Mouse (Mus musculus) spleen, postnatal 10 days (tissue): ENCODE data around the gene Smim8.
A peak's percentile ranks its signal among the peaks of the same experiment; 100 is the strongest.
"Not testable (repeated sequence)": the region's sequence is repeated elsewhere in the genome, so short reads cannot be mapped to it uniquely, and the experiment has no call there.

Experiments used
- DNase-seq, 2 experiments: peaks; one replicate each; pipeline ENCODE4 v3.0.0; 2021 to 2022; ENCODE audit warnings: low spot score in 2 of 2

Smim8 gene

DNA sequence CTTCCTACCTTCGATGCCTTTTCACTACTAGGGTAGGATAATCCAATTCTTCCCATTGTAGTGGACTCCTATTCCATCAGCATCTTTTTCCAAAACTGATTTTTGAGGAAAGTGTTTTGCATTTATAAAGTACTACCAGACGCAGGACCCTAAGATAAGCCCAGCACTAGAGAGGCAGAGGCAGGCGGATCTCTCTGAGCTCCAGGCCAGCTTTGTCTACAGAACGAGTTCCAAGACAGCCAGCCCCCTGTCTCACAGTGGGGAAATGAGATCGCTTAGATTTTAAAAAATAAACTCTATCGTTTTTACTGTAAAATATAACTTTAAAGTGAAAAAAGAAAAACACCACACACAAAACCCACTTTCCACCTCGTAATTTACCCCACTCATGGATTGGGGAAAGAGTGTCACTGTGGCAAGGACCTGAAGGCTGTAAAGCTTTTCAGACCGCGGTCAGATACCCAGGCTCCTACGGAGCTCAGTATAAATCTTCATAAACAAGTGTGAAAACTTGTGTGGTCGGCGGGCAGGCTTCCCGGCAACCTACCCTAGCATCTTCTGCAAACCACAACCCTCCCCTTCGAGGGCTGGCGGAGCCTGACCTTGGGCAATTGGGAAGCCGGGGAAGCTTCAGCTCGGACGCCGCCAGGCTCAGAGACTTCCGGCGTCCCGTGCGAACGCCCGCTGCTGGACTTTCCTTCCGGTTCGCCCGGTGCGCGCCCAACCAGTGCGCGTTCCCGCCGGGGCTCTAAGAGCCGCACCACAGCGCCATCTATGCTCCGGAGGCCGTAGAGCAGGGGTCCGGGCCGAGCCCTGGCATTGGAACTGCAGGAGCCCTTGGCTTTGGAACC lies at the start of gene Smim8:
Gene Smim8 (minus strand): TSS at position 747 of the 851 bp plus-strand sequence.
- peak; percentile 91 to 94 for DNase-seq

DNA sequence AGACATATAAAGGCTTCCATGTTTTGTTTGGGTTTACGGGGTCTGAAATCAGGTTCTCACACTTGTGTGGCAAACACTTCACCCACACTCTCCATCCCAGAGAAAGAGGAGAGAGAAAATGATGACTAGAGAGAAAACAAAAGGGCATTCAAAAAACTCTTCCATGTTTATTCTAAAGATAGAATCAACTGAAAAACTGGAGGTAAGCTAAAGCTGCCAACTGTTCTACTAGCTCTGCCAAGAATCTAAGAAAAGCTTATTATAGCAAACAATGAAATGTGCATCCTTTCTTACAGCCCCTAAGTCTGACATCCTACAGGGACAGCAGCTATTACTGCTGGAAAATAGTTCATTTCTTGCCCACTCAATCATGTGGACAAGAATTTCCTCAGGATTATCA lies 45.7 kb upstream of the Smim8 start:
- DNase-seq: no peak

DNA sequence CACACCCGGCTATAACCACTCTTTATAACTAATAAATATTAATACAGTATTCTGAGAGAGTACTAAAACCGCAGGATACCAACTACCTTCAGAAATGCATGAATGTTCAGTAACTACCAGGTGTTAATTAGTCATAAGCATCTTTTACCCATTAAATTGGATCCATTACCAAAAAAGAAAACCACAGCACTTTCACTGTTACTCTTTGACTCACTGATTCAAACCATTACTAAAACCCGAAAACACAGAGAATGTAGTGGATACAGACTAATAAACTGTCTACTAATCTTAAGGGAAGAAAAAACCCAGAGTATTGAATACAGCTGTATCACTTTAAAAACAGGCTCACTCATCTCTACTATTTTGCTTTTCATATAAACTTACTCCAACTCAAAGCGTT lies 41.7 kb upstream of the Smim8 start:
- DNase-seq: no peak

DNA sequence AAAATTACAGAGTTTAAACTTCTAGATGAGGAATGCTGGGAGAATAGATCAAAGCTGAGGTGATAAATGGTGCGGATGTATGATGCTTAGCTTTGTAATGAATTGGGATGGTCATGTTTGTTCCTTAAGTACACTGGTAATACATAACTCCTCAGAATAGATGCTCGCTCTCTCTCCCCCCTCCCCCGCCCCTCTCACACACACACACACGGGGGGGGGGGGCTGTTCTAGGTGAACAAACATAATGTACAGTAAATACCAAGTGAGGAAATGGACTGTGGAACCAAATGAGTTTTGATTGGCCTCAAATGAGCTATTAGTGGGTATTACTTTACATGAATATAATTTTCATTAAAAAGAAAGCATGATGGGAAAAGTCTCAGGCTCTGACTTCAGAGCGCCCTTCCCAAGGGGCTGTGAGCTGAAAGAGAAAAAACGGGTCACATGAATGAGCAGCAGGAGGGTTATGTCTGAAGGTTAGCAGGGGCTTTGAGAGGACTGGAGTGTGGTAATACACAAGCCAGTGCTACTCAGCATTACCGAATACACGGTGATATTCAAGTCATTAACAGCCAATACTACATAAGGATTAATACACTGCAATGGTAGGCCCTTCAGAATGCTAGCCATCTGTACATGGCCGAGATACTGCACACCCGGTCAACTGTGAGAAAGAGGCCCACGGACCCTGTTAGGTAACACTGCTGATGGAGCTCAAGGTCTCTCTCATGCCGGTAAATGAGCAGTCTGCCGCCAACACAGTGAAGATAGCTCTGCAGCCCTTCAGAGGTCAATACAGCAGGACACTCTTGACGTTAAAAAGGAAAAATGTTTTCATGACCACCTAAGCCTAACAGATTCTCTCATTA lies 23.2 kb upstream of the Smim8 start:
- DNase-seq: no peak

DNA sequence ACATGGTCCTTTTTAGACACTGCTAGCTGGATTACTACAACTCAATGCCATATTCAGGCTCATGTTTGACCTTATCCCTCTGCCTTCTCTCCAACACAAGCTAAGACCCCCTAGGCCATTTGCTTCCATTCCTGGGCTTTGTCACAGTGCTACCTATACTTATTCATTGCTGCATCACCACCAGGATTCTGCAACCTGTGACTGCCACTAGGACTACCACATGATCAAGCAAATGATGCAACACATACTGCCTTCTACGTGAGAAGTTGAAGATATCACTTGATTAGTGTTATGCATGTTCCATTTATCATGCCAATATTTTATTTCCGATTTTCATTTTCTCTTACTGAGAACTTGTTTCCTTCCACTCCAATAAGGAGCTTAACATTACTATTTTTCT lies 19.8 kb upstream of the Smim8 start:
- no peak for DNase-seq

DNA sequence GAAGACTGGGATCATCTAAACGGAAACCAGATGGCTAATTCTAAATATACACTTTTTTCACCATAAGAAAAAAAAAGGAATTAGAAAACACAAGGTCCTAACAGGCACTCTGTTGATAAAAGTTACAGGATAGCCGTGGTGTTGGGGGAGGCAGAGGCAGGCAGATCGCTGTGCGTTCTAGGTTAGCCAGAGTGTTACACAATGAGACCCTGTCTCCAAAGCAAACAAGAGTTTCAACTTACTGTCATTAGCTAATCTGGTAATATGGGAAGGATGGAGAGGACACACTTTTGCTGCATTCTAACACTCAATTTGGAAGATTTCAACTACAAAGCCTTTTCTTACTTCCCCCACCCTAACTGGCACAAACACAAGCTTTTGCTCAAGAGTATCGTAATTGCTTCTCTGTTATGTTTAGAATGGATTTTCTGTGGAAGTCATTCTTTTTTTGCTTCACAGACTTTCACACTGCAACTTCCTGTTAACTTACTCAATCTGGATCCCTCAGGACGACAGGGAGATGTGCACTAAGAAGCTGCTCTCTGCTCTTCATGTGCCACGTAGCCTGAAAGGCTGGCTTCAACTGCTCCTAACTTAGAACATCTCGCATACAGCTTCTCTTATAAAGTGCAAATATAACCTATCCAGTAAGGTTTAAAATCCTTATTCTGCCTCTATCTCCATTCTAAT lies 19.2 kb upstream of the Smim8 start:
- DNase-seq: no peak

DNA sequence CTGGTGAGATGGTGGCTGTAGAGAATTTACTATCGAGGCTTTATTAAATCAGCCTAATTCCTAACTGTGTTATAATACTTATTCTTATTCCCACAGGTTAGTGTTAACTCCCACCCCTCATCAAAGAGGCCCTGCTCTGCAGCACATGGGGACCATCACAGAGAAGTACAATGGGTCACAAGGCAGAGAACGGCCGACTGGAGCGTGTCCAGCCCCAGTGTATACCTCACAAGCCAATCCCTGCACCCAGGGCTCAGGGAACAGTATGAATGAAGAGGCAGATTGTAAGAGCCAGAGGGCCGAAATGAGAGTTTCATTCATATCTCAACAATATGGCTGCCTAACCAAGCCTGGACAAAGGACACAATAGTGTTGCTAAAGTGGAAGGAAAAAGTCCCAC lies 18.1 kb upstream of the Smim8 start:
- no peak for DNase-seq

DNA sequence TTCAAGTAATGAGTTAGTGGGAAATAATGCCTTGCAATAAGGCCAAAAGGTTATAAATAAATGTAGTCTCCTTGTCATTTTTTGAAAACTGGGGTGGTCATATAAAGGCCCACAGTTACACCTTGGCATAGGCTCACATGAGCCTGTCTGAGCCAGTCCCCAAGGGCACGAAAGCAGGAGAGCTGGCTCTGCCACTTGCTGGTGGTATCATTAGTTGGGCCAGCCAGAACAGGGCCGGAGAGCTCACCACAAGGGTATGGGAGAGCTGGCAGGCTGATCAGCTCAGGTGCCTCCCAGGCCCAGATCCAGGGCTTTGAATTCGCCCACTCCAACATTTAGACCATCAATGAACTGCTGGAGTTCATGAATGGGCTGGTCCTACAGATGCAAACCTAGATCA lies 8.3 kb upstream of the Smim8 start:
- DNase-seq: no peak

DNA sequence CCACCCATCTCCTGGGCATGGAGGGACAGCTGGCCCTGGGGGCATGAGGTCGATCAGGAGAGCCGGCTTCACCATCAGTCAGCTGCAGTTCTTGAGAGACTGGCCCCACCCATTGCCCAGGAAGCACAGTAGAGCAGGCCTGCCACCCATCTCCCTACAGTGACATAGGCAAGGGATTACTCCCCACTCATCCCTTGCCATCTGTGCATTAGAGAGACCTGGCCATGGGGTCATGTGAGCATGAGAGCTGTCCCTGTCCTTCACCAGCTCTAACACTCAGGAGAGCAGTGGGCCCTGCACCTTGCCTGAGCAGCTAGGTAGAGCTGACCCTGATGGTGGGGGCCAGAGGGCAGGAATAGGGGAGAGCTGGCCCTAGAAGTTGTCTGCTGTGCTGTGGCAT lies 7.4 kb upstream of the Smim8 start:
- no peak for DNase-seq

DNA sequence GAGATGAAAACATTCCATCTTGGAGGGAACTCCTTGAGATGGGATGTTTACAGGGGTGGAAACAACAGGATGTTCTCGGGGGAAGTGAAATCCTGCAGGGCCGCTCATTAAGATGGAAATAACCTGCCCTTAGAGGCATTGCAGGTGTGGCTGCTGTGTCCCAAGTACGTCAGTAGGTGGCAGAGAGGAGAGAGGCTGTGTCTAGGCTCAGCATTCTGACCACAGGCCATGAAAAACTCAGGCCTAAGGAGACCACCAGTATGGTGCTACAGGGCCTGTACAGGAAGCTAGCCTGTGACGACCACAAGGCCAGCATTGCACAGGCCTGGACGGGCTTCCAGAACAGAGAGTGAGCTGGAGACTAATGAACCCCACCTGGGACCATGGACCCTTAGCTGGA lies 6.6 kb upstream of the Smim8 start:
- peak in 1 of 2 experiments; percentile 31 for DNase-seq

DNA sequence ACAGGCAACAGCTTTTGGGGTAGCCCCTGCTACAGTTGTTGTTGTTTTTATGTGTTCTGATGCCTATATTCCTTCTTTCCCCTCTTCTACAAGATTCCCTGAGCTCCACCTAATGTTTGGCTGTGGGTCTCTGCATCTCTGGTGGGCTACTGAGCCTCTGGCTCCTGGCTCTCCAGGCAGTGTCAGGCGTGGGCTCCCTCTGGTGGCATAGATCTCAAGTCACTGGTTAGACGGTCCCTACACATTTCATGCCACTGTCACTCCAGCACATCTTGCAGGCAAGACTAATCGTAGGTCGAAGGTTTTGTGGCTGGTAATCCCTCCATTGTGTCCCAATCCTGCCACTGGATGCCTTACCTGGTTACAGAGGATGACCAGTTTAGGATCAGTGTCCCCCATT lies 4.5 kb upstream of the Smim8 start:
- DNase-seq: peak in 1 of 2 experiments; percentile 41

DNA sequence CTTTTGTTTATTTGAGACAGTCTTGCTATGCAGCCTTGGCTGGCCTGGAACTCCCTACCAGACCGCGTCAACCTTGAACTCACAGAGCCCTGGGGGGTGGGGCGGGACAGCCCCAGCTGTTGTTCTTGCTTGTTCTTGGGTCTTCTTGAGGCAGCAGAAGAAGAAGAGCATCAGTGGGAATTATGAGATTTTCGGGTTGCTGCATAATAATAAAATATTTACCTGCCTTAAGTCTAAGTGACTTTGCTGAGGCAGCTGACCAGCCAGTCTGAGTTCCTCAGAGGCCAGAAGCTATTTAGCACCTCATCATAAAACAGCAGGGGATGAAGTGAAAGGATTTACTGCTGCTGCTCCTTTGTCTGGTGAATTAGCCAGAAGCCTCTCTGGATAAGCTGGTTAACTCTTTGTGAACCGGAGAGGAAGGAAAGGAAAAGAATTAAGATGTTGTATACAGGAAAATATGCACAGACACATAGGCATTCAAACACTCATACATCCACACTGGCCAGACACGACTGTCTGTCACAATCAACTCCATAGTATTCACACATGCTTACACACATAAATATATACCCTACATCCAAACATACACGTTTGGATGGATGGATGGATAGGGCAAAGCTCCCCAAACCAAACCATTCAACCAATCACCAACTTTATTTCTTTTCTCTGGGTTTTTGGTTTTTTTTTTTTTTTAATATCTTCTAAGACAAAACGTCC lies 6.4 kb downstream of the Smim8 start:
- no peak for DNase-seq

DNA sequence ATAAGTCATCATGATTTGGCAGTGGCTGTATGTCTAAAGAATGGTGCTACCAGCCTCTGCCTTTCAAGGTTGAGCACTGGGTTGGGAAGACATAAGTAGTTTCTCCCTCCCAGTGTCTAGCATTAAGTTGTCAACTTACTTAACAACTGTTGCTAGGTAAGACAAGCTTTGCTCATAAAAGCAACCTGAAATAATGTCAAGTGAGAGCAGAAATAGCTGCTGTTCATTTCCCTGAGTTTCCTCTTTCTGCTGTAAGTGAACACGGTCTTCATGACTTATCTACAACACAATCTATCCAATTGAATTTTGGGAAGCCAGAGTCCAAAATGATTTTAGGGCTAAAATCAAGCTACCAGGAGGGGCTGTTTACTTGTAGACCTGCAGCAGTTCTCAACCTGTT lies 22.1 kb downstream of the Smim8 start, which contains the start of gene Gm136:
Gene Gm136 (minus strand): TSS at position 101 of the 400 bp plus-strand sequence.
- DNase-seq: no peak

DNA sequence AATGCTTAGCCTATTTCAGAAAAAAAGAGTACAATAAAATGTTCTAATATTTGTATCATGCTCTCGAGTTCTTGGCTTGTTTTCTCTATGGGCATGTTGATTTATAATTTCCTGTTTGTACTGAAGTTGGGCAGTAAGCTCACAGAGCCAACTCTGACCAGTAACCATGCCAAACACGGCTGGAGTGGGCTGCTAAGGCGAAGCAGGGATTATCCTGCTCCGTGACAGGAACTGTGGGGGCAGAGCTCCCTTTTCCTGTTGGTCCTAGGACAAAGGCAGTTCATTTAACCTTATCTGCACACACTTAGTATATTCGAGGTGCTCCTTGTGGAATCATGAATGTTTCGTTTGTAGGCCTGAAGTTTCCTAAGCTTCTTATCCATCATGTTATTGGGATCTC lies 29.0 kb downstream of the Smim8 start:
- no peak for DNase-seq

DNA sequence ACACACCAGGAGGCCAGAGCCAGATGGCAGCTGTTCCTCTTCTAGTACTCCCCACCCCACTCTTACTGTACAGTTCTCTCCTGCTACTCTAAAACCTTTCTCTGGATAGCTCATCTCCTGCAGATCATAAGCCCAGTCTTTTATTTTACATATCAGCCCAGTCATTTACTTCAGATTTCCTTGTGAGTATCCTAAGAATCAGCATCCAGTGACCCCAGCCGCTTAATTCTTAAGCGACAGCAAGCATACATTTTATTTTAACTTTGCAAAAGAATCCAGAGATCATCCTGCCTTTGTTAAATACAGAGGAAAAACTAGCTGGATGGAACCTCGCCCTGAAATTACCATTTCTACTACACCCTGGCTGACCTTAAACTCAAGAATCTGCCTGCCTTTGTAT lies 43.8 kb downstream of the Smim8 start:
- DNase-seq: no peak

DNA sequence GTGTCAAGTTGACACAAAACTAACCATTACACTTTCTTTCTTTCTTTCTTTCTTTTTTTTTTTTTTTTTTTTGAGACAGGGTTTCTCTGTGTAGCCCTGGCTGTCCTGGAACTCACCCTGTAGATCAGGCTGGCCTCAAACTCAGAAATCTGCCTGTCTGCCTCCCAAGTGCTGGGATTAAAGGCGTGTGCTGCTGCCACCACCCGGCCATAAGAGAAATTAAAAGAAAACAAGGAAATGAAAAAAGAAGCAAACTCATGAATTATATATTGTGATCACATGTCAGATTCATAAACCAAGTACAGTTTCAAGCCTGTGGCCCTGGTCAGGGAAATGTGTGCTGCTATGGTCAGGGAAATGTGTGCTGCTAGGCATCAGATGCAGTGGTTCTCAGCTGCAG lies 44.8 kb downstream of the Smim8 start:
- not testable (repeated sequence) for DNase-seq

DNA sequence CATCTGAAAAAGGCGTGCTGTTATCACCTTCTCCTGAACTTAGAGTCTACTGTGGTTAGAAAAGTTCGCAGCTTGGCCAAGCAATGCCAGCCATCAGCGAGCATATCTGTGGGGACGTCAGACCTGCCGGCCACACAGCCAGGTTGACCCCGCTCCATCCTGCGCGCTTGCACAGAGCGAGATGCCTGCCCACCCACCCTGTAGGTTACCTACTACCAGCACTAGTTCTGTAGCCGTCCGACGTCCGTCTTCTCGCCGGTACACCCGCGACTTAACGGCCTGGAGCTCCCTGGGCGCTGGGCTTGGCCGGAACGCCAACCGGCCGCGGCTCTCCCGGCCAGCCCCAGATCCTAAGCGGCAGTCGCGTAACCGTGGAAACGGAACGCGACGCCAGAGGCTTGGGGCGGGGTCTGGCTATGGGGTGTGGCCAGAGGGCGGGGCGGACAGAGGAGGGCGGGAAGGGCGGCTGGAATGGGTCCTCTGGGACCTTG lies 48.3 kb downstream of the Smim8 start, which contains the start of gene Cfap206:
Gene Cfap206 (minus strand): TSS at position 356 of the 491 bp plus-strand sequence.
- DNase-seq: peak; percentile 9 to 64

DNA sequence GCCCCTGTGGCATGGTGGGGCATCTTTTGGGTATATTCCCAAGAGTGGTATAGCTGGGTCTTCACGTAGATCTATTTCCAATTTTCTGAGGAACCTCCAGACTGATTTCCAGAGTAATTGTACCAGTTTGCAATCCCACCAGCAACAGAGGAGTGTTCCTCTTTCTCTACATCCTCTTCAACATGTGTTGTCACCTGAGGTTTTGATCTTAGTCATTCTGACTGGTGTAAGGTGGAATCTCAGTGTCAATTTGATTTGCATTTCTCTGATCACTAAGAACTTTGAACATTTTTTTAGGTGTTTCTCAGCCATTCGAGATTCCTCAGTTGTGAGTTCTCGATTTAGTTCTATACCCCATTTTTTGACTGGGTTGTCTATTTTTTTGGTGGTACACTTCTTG lies 52.5 kb downstream of the Smim8 start:
- DNase-seq: not testable (repeated sequence)

DNA sequence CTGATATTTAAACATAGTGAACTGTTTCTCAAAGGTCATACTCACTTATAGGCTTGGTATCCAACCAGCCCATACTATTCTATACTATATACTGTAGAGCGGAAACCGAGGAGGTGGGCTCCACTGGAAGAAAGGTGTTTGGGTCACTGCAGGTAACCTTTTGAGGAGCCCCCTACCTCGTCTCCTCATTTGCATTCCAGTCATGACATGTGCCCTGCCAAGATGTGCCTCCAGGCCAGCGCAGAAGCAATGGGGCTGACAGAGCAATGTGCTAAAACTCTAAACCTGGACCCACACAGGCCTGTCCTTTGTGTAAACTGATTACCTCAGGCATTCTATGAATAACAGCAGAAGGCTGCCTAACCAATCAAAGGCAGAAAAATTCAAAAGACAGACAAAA lies 53.9 kb downstream of the Smim8 start:
- no peak for DNase-seq

DNA sequence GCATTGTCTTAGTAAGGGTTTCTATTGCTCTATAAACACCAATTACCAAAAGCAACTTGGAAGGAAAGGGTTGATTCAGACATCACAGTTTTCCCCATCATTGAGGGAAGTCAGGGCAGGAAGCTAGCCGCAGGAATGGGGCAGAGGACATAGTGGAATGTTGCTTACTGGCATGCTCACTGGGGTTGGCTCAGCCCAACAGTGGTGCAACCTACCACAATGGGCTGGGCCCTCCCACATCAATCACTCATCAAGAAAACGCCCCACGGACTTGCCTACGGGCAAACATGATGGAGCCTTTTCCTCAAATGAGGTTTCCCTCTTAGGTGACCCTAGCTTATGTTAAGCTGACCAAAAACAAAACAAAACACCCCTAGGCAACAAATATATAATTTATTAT lies 55.0 kb downstream of the Smim8 start:
- DNase-seq: no peak
